Mouse (Mus musculus) midbrain, embryonic 16.5 days (tissue): Measurements from ENCODE around the gene Ccnd3. TPM values are rescaled to one million over a fixed set of nuclear protein-coding genes. Genes with fewer than 3 reads are reported as not detected.

Experiments
- ATAC-seq: fragments of 200-750 bp; cut with Nextera tagmentation; 2 replicates; pipeline ENCODE4 v1.8.0; 2017; ENCODE audit warnings: moderate TSS enrichment
- H3K27ac ChIP-seq: fragments of 300-500 bp; sonication (generic); 2 replicates; pipeline ENCODE4 v1.5.1; 2014; ENCODE audit warnings: mild to moderate bottlenecking, low read length, mixed read lengths
- H3K27me3 ChIP-seq: fragments of 300-500 bp; sonication (generic); 2 replicates; pipeline ENCODE4 v1.6.1; 2014; ENCODE audit warnings: low read depth, low read length, mixed read lengths; ENCODE audit not compliant: control insufficient read depth, insufficient read depth
- H3K36me3 ChIP-seq: fragments of 300-500 bp; sonication (generic); 2 replicates; pipeline ENCODE4 v1.6.1; 2014; ENCODE audit warnings: mild to moderate bottlenecking, low read length, moderate library complexity, mixed read lengths; ENCODE audit not compliant: control insufficient read depth, insufficient read depth
- H3K4me1 ChIP-seq: fragments of 300-500 bp; sonication (generic); 2 replicates; pipeline ENCODE4 v1.6.1; 2014; ENCODE audit warnings: mild to moderate bottlenecking, low read length, mixed read lengths; ENCODE audit not compliant: control insufficient read depth, insufficient read depth
- H3K4me2 ChIP-seq: fragments of 300-500 bp; sonication (generic); 2 replicates; pipeline ENCODE4 v1.6.1; 2014; ENCODE audit warnings: mild to moderate bottlenecking, low read length, mixed read lengths
- H3K4me3 ChIP-seq: fragments of 300-500 bp; sonication (generic); 2 replicates; pipeline ENCODE4 v1.5.1; 2014; ENCODE audit warnings: low read depth, mild to moderate bottlenecking, low read length, moderate library complexity, mixed read lengths
- H3K9ac ChIP-seq: fragments of 300-500 bp; sonication (generic); 2 replicates; pipeline ENCODE4 v1.6.1; 2014; ENCODE audit warnings: low read depth, low read length, mixed read lengths
- H3K9me3 ChIP-seq: fragments of 300-500 bp; sonication (generic); replicated peaks from 2 replicates; pipeline ENCODE4 v1.6.1; 2014; ENCODE audit warnings: mild to moderate bottlenecking, low read length, mixed read lengths; ENCODE audit not compliant: control insufficient read depth, poor library complexity, severe bottlenecking
- WGBS: fragments of 180-500 bp; shearing (Covaris S2); extraction: QIAGEN DNeasy Blood & Tissue Kit; methylation state at CpG from one replicate; pipeline ENCODE4 v1.1.7; 2014; 5-methylcytosine and 5-hydroxymethylcytosine counted together
- polyA plus RNA-seq: library from polyadenylated mRNA; unstranded; fragments of >200 nt; fragmentation: Nextera tagmentation; extraction: Ambion mirVana; gene quantifications from 2 replicates; pipeline ENCODE4 v1.2.1, GENCODE M21; 2015

Ccnd3 gene
- polyA plus RNA-seq, 1 experiment from 2014 or later: 58.4 TPM

DNA sequence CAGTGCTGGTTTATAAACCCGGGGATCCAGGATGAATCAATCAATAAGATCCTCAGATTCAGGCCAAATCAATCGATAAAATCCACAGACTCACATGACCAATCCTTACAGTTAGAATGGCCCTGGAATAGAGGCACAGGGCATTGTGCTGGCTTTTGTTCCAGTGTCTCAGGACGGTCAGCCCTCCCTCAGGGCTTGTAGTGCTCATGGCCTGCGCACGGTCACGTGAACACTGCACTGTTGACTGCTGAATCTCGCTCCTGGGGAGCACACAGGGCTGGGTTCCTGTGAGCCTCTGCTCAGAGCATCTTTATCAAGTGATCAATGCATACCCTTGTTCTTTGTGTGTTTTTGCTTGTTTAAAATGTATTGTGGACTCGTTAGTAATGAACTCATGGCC is 24.1 kb downstream of the Ccnd3 start:
- H3K9me3 ChIP-seq: no peaks in the 10 kb centered on the region
- H3K4me3 ChIP-seq: no peak overlapping the region
- no peaks in the 10 kb centered on the region for H3K36me3 ChIP-seq
- no peaks in the 10 kb centered on the region for H3K27me3 ChIP-seq
- ATAC-seq: no peak
- H3K4me1 ChIP-seq: no peaks in the 10 kb centered on the region; the same call in 1 of the 2 replicates
- H3K27ac ChIP-seq: no peak overlapping the region
- H3K4me2 ChIP-seq: no peak overlapping the region
- 48% methylated on average over 8 of the region's 8 CpGs for WGBS
- no peak overlapping the region for H3K9ac ChIP-seq

DNA sequence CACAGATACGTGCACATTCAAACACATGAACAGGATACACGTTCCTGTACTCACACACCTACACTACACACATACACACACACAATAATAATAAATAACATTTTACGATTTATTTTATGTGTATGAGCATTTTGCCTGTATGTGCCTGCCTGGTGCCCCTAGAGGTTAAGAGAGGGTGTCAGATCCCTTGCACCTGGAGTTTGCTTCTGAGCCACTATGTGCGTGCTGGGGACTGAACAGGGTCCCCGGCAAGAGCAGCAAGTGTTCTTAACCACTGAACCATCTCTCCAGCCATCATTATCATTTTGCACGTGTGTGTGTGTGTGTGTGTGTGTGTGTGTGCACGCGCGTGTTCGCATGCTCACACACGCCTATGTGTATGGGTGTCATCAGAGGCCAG is 24.7 kb downstream of the Ccnd3 start:
- Histone ChIP-seq H3K27ac (no peak overlapping the region), H3K4me3 (no peak overlapping the region), H3K4me2 (no peak overlapping the region), H3K36me3 (no peaks in the 10 kb centered on the region), H3K27me3 (no peaks in the 10 kb centered on the region), H3K9me3 (no peaks in the 10 kb centered on the region), H3K4me1 (no peaks in the 10 kb centered on the region; the same call in 1 of the 2 replicates), H3K9ac (no peak overlapping the region)
- 94% methylated on average over 11 of the region's 11 CpGs for WGBS
- no peak for ATAC-seq

DNA sequence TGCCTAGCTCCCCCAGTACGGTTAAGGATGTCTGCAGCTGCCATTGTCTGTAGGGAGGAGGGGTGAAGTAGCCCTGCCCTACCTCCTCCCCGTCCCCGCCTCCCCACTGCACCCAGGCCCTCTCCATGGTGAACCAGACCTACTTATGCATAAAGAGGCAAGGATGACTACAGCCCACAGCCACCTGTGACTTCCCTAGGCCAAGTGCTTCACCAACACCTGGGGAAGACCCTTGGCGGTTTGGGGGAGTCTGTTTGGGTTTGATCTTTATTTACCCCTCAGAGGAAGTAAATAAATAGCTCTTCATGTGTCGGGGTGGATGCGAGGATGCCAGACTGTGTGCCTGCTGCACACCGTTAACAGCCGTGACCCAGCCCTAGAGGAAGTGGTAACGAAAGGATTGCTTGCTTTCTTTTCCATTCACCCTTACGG is 26.6 kb downstream of the Ccnd3 start:
- Histone ChIP-seq H3K27me3 (no peaks in the 10 kb centered on the region), H3K4me1 (no peaks in the 10 kb centered on the region; the same call in 1 of the 2 replicates), H3K36me3 (no peaks in the 10 kb centered on the region), H3K9ac (no peak overlapping the region), H3K9me3 (no peaks in the 10 kb centered on the region), H3K4me3 (no peak overlapping the region), H3K4me2 (no peak overlapping the region), H3K27ac (no peak overlapping the region)
- ATAC-seq: no peak
- 65% methylated on average over 10 of the region's 10 CpGs for WGBS

DNA sequence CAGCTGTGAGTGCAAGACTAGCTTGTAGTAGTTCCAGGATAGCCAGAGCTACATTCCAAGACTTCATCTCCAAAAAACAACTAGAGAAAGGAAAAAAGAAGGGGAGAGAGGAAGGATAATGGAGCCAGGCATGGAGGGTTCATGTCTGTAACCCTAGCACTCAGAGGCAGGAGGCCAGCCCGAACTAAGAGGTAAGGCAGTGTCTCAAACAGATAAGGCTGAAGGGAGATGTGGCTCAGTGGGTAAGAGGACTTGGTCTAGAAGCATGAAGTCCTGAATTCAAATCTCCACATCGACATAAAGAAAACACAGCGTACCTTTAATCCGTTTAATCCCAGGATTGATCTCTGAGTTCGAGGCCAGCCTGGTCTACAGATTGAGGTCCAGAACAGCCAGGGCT is 27.5 kb downstream of the Ccnd3 start:
- no peaks in the 10 kb centered on the region for H3K36me3 ChIP-seq
- H3K27ac ChIP-seq: no peak overlapping the region
- H3K27me3 ChIP-seq: no peaks in the 10 kb centered on the region
- ATAC-seq: no peak
- no peak overlapping the region for H3K4me2 ChIP-seq
- no peak overlapping the region for H3K4me3 ChIP-seq
- H3K9ac ChIP-seq: no peak overlapping the region
- 93% methylated on average over 5 of the region's 5 CpGs for WGBS
- H3K9me3 ChIP-seq: no peaks in the 10 kb centered on the region
- no peaks in the 10 kb centered on the region; the same call in 1 of the 2 replicates for H3K4me1 ChIP-seq

DNA sequence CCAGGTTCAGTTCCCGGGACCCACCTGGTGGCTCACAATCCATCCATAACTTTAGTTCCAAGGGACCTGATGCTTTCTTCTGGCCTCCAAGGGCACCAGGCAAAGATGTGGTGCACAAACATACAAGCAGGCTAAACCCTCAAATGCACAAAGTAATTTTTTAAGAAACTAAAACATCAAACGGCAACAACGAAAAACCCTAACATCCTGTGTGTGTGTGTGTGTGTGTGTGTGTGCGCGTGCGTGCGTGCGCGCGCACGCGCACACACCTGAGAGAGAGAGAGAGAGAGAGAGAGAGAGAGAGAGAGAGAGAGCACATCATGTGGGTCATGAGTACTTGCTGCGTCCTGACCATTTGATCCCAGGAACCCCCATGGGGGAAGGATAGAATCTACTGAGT is 28.8 kb downstream of the Ccnd3 start:
- H3K36me3 ChIP-seq: no peaks in the 10 kb centered on the region
- H3K9me3 ChIP-seq: no peaks in the 10 kb centered on the region
- no peak for ATAC-seq
- whole genome bisulfite sequencing: 96% methylated on average over 13 of the region's 13 CpGs
- H3K4me2 ChIP-seq: no peak overlapping the region
- no peaks in the 10 kb centered on the region for H3K27me3 ChIP-seq
- H3K9ac ChIP-seq: no peak overlapping the region
- no peak overlapping the region for H3K4me3 ChIP-seq
- no peaks in the 10 kb centered on the region; the same call in 1 of the 2 replicates for H3K4me1 ChIP-seq
- H3K27ac ChIP-seq: no peak overlapping the region

DNA sequence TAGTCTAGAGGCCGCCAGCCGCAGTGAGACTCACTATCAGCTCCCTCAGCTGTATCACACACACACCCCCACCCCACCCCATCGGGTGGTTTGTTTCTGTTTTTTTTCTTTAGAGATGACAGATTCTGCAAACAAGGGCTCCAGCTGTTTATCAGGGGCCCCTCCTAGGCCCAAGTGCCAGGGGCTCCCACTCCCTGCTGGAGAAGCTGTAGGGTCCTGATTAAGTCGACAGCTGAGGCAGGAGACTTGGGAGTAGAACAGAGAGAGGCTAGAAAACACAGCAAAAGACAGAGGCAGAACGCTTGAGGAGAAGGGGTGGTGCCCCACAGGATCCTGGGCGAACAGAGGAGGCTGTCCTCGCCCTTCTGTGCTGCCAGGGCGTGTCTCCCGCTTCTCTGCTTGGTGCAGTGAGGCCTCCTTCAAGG is 31.0 kb downstream of the Ccnd3 start:
- no peak for ATAC-seq
- WGBS: 64% methylated on average over 9 of the region's 9 CpGs

DNA sequence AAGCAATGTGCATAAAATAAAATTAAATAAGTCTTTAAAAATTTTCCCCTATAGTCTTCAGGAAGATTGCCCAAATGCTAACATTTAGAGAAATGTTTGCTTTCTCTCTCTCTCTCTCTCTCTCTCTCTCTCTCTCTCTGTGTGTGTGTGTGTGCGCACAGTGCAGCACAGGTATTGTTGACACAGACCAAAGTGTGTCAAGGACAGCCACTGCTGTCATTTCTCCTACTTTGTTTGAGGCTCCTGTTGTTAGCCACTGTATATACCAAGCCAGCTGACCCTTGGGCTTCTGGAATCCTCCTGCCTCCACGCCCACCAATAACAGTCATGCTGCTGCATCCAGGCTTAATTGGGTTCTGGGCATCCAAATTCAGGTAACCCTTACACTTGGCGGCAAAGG is 33.2 kb downstream of the Ccnd3 start:
- Histone ChIP-seq H3K9ac (no peak overlapping the region), H3K4me2 (no peak overlapping the region), H3K36me3 (no peaks in the 10 kb centered on the region), H3K9me3 (no peaks in the 10 kb centered on the region), H3K27me3 (no peaks in the 10 kb centered on the region), H3K27ac (no peak overlapping the region), H3K4me1 (no peaks in the 10 kb centered on the region), H3K4me3 (no peak overlapping the region)
- 86% methylated on average over 3 of the region's 3 CpGs for WGBS
- no peak for ATAC-seq

More for the DNA sequence above, 31.0 kb downstream of the Ccnd3 start:
- no peak overlapping the region for H3K27ac ChIP-seq
- no peak overlapping the region for H3K4me2 ChIP-seq
- no peaks in the 10 kb centered on the region for H3K9me3 ChIP-seq
- no peak overlapping the region for H3K4me3 ChIP-seq
- no peaks in the 10 kb centered on the region for H3K27me3 ChIP-seq
- H3K9ac ChIP-seq: no peak overlapping the region
- H3K36me3 ChIP-seq: no peaks in the 10 kb centered on the region
- no peaks in the 10 kb centered on the region for H3K4me1 ChIP-seq

DNA sequence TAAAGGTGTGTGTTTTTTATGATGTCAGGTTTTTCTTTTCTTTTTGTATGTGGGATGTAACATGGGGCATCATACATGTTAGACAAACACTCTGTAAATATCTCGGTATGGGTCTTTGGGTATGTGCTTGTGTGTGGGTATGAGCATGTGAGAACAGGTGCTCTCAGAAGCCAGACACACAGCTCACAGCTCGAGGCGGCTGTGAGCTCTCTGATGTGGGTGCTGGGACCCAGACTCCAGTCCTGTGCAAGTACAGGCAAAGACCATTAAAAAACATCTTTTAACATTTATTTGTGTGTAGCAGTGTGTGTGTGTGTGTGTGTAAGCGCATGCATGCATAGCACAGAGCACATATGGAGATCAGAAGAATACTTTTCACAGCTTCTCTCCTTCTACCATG is 34.3 kb downstream of the Ccnd3 start:
- 93% methylated on average over 4 of the region's 4 CpGs for WGBS
- Histone ChIP-seq H3K9me3 (no peaks in the 10 kb centered on the region), H3K4me2 (no peak overlapping the region), H3K9ac (no peak overlapping the region), H3K27ac (no peak overlapping the region), H3K27me3 (no peaks in the 10 kb centered on the region), H3K4me1 (no peaks in the 10 kb centered on the region), H3K4me3 (no peak overlapping the region), H3K36me3 (no peaks in the 10 kb centered on the region)
- ATAC-seq: no peak

DNA sequence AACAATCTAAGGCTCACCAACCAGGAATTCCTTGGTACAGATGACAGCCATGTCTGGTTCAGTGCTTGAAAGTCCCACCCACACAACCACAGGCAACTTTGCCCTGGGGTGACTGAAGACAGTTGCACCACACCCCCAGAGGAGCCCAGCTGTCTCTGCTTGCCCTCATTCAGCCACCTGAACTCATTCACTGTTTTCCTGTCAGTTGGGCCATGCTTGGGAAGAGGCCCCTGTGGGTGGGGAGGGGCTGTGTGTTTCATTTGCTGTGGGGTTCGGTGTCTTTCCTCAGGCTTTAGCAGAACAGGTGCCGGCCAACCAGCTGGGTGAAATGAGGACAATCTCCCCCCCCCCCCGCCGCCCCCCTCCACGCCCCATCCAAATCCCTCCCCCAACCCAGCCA is 37.2 kb downstream of the Ccnd3 start:
- H3K4me3 ChIP-seq: no peak overlapping the region
- no peak overlapping the region for H3K9ac ChIP-seq
- H3K27ac ChIP-seq: no peak overlapping the region
- no peaks in the 10 kb centered on the region for H3K36me3 ChIP-seq
- H3K27me3 ChIP-seq: no peaks in the 10 kb centered on the region
- ATAC-seq: no peak
- 65% methylated on average over 4 of the region's 5 CpGs for WGBS
- no peaks in the 10 kb centered on the region for H3K4me1 ChIP-seq
- no peaks in the 10 kb centered on the region for H3K9me3 ChIP-seq
- no peak overlapping the region for H3K4me2 ChIP-seq
